Comparison of ENCODE assay signal across 23 mouse cellular contexts in genomic region chr16:87366035-87366434, GRCm38 (mm10). TPM values are rescaled to one million over a fixed set of nuclear protein-coding genes. Genes with fewer than 3 reads are reported as not detected.
DNase-seq lines count a peak whose midpoint lies in the region; ATAC-seq lines count a peak whose summit lies in the region.
"Had no signal": no experiment of that assay in that cellular context is flagged by ENCODE, and none has a peak within 500 bp of the region (broad histone marks: within the 10 kb centered on the region; RNA-seq: fewer than 3 reads in every experiment).

No protein-coding gene starts in this region.

- no peak overlapping the region for H3K9ac ChIP-seq in forebrain, embryonic 16.5 days (replicated peaks; ENCODE audit: low read depth, low read length)
- no peak overlapping the region for H3K9ac ChIP-seq in hindbrain, embryonic 16.5 days (ENCODE audit: low read depth, low read length)
- H3K9ac ChIP-seq: embryonic facial prominence, embryonic 12.5 days; forebrain, embryonic 15.5 days; heart, embryonic 12.5 days; hindbrain, embryonic 14.5 days; lung, embryonic 15.5 days; stomach, embryonic 15.5 days had no signal

- ATAC-seq in forebrain, embryonic 16.5 days: no peak
- ATAC-seq in hindbrain, embryonic 16.5 days: no peak
- ATAC-seq: forebrain, embryonic 15.5 days; inflammation-experienced regulatory T-cells, adult 6 months; midbrain, embryonic 16.5 days had no signal

- H3K36me3 ChIP-seq in forebrain, embryonic 16.5 days (ENCODE audit: control insufficient read depth, insufficient read depth): peaks cover 9% of the 10 kb centered on the region; the same call in 1 of the 2 replicates
- peaks cover 11% of the 10 kb centered on the region; the same call in 1 of the 2 replicates for H3K36me3 ChIP-seq in hindbrain, embryonic 16.5 days (ENCODE audit: control insufficient read depth, insufficient read depth, low read length)

- no peak overlapping the region for H3K4me3 ChIP-seq in forebrain, embryonic 16.5 days (replicated peaks; ENCODE audit: low read length)
- no peak overlapping the region for H3K4me3 ChIP-seq in hindbrain, embryonic 16.5 days (ENCODE audit: low read length)
- H3K4me3 ChIP-seq: embryonic facial prominence, embryonic 12.5 days; forebrain, embryonic 10.5 days; forebrain, embryonic 15.5 days; heart, adult 2 months; heart, embryonic 12.5 days; lung, embryonic 15.5 days; midbrain, embryonic 10.5 days; stomach, embryonic 15.5 days had no signal

- WGBS in forebrain, embryonic 16.5 days: 82% methylated on average over 10 of the region's 10 CpGs
- 78% methylated on average over 10 of the region's 10 CpGs for WGBS in hindbrain, embryonic 16.5 days

- H3K9me3 ChIP-seq in forebrain, embryonic 16.5 days (ENCODE audit: control insufficient read depth, low read length): no peaks in the 10 kb centered on the region
- no peaks in the 10 kb centered on the region for H3K9me3 ChIP-seq in hindbrain, embryonic 16.5 days (ENCODE audit: control insufficient read depth, low read length)
- H3K9me3 ChIP-seq: embryonic facial prominence, embryonic 12.5 days; forebrain, embryonic 10.5 days; forebrain, embryonic 15.5 days; heart, embryonic 12.5 days; lung, embryonic 15.5 days; midbrain, embryonic 10.5 days; stomach, embryonic 15.5 days had no signal

- intact Hi-C loops in heart, postnatal 10 days (cut with DNase I): no loop called here

- H3K27ac ChIP-seq in forebrain, embryonic 16.5 days (ENCODE audit: low read length): no peak overlapping the region
- no peak overlapping the region for H3K27ac ChIP-seq in hindbrain, embryonic 16.5 days (ENCODE audit: low read depth, low read length)
- H3K27ac ChIP-seq: embryonic facial prominence, embryonic 12.5 days; forebrain, embryonic 10.5 days; forebrain, embryonic 15.5 days; heart, adult 2 months; hindbrain, embryonic 14.5 days; lung, embryonic 15.5 days; midbrain, embryonic 10.5 days; stomach, embryonic 15.5 days had no signal

- no peaks in the 10 kb centered on the region for H3K27me3 ChIP-seq in forebrain, embryonic 16.5 days (replicated peaks; ENCODE audit: control insufficient read depth, insufficient read depth, low read length)
- H3K27me3 ChIP-seq in hindbrain, embryonic 16.5 days (replicated peaks; ENCODE audit: control insufficient read depth, insufficient read depth, low read length): no peaks in the 10 kb centered on the region
- H3K27me3 ChIP-seq: embryonic facial prominence, embryonic 12.5 days; forebrain, embryonic 15.5 days; heart, embryonic 12.5 days; lung, embryonic 15.5 days; stomach, embryonic 15.5 days had no signal

- peak; percentile 63 for DNase-seq in kidney, adult 11 months
- peak; percentile 86 for DNase-seq in kidney, adult 9 months
- DNase-seq in kidney, postnatal 10 days: peak; percentile 35
- DNase-seq in yolk sac, embryonic 10.5 days (ENCODE audit: low spot score): peak; percentile 59
- no peak for DNase-seq in heart, postnatal 10 days
- DNase-seq: adrenal gland, adult 8-10 months; cerebellum, adult 9-10 months; cerebellum, postnatal 36 days; heart, adult 2 months; right cerebral cortex, postnatal 25 days had no signal

- no peaks in the 10 kb centered on the region for H3K4me1 ChIP-seq in forebrain, embryonic 16.5 days (replicated peaks; ENCODE audit: control insufficient read depth, insufficient read depth, low read length)
- H3K4me1 ChIP-seq in hindbrain, embryonic 16.5 days (ENCODE audit: control insufficient read depth, insufficient read depth, low read depth, low read length): no peaks in the 10 kb centered on the region
- H3K4me1 ChIP-seq: embryonic facial prominence, embryonic 12.5 days; forebrain, embryonic 10.5 days; forebrain, embryonic 15.5 days; midbrain, embryonic 10.5 days; stomach, embryonic 15.5 days had no signal

- no peak overlapping the region for H3K4me2 ChIP-seq in forebrain, embryonic 16.5 days (ENCODE audit: low read length)
- no peak overlapping the region for H3K4me2 ChIP-seq in hindbrain, embryonic 16.5 days (ENCODE audit: low read length)
- H3K4me2 ChIP-seq: embryonic facial prominence, embryonic 12.5 days; forebrain, embryonic 15.5 days; heart, embryonic 12.5 days; hindbrain, embryonic 14.5 days; liver, embryonic 11.5 days; lung, embryonic 15.5 days; stomach, embryonic 15.5 days had no signal

RNA-seq across cellular contexts. Expression of gene N6amt1, which starts 12.1 kb away (rescaled TPM):
- polyA plus RNA-seq in forebrain, embryonic 16.5 days (2015; fragmentation: Nextera tagmentation; extraction: Ambion mirVana): 13.8 and 17.5 TPM in 2 replicates
- total RNA-seq in heart, postnatal 10 days (2021): 10 to 100 TPM; 25.4 to 27.2 TPM
- polyA plus RNA-seq in hindbrain, embryonic 16.5 days (2015; fragmentation: Nextera tagmentation; extraction: Ambion mirVana): 20.2 and 22.4 TPM in 2 replicates

Comparison
In these comparisons a context has a peak if more than half of its experiments do, and no peak if none do; other contexts are left out.
1. DNase-seq: peak in kidney, adult 11 months (single experiment), kidney, adult 9 months (single experiment), kidney, postnatal 10 days (single experiment) and yolk sac, embryonic 10.5 days (single experiment); none in heart, postnatal 10 days (0 of 2).